Mouse (Mus musculus) right cerebral cortex, adult 18-20 months (tissue): ENCODE measurements around the gene Camk2d.

Source experiments
- DNase-seq: peaks from one replicate; pipeline ENCODE4 v3.0.0; 2022; ENCODE audit warnings: mixed read lengths

Camk2d gene

DNA sequence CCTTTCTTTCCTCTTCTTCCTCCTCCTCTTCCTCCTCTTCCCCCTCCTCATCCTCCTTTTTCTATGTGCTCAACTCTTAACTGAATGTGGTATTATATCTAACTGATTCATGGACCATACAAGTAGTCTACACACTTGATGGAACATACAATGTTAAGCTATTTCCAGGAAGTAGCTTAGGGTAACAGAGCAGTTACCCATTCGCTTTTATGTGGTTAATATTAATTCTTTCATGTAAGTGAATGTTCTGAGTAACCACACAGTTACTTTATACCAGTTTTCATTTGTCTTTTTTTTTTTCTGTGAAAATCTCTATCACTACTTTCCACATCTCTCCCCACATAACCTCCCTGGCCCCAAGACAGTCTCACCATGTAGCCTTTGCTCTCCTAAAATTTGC, 228.8 kb downstream of the Camk2d start:
- DNase-seq = no peak

- no peak for DNase-seq
Observed at GRCm38 (mm10) chr3:126826172-126826571, 230.1 kb downstream of the Camk2d start.

DNA sequence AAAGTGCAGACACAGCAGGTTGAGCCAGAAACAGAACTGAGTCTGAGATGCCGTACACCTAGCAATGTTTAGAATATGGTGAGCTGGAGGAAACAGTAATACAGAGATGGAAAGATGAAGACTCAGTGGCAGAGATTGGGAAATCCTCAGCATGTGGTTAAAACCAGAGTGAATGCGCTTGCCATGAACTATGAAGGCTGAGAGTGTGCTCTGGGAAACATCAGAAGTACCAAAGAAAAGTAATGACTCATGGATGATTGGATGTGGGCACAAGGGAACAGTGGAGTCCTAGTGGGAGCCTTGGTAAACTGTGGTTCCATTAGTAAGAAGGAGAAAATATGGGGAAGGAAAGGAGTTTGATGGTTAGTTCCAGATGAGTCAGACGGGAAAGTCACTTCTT, 231.8 kb downstream of the Camk2d start:
- DNase-seq = no peak

DNA sequence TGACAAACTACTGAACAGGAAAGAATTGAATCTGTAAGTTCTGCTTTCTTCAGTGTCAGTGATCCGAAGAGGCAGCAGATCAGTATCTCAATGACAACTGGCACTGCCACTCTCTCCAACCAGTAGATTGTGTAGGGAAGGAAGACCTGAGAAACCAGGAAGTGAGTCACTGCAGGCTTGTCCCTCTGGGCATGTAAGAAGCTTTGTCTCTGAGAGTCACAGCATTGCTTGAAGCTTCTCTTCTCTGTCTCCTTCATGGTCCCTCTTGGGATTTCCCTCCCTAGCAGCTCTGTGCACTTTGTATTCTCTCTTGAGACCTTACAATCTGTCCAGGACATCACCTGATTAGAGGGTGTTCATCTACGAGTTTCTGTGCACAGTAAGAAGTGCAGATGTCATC, 233.7 kb downstream of the Camk2d start:
- DNase-seq = no peak

- DNase-seq = peak; percentile 39
Observed at GRCm38 (mm10) chr3:126831418-126832138, 235.5 kb downstream of the Camk2d start.

- no peak for DNase-seq
Observed at GRCm38 (mm10) chr3:126834641-126835167, 238.6 kb downstream of the Camk2d start.

DNA sequence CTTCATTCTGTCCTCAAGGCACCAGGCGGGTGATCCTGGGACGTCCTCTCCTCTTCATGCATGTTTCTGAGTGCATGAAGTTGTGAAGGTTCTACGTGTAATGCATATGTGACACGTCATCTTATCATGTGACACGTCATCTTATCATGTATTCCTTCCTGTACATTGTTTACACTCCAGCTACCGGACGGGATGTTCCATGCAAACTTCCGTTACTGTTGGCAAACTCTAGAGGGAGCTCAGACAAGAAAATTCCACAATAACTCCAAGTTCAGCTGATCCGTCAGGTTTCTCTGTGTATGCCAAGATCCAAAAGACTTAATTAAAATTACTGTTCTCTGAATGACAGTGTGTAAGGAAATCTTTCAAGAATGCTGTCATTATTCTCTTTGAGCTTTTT, 246.7 kb downstream of the Camk2d start:
- DNase-seq = no peak

- no peak for DNase-seq
Observed at GRCm38 (mm10) chr3:126844809-126845208, 248.7 kb downstream of the Camk2d start.

GRCm38 (mm10) chr3:126848081-126848480, 252.0 kb downstream of the Camk2d start:
- DNase-seq = peak; percentile 82

DNA sequence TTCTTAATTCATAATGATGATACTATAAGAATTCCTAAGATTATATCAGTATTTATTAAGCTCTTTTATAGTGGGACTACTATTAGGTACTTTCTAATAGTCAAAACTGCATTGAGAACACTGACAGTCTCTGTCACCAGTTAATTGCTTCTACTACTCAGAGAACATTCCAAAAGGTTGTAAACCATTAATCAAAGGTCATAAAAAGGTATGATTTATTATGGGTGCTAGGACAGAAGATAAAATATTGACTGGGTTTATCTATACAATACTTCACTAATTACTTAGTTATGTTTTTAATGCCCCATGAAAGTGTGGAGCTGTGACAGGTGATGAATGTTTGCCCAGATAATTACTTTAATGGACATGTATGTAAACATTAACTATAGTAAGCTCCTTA, 264.3 kb downstream of the Camk2d start:
- no peak for DNase-seq

- DNase-seq = no peak
Observed at GRCm38 (mm10) chr3:126869561-126869960, 273.5 kb downstream of the Camk2d start.

DNA sequence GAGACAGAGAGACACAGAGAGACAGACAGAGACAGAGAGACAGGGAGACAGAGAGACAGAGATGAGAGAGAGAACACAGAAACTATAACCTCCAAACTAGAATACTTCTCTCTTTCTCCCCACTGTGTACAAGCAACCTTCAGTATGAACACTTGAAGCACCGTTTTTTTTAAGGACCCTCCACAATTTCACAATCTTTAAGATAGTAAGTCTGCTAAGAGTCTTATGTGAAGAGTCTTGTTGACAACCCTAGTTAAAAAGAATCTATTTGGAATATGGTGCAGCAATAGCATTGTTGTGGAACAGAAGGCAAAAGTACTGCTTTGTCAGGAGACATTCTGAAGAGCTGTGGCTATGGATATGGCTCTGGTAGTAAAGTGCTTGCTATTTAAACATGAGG, 274.6 kb downstream of the Camk2d start:
- no peak for DNase-seq

DNA sequence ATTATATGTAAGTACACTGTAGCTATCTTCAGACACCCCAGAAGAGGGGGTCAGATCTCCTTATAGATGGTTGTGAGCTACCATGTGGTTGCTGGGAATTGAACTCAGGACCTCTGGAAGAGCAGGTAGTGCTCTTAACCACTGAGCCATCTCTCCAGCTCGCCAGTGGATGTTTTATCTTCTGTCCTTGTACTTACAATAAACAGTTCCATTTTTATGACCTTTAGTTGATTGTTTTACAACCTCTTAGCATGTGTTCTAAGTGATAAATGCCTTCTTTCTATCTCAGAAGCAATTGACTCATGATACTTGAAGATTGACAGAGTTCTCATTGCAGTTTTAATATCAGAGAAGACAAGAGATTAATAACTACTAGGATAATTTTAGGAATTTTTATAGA, 282.1 kb downstream of the Camk2d start:
- no peak for DNase-seq

DNA sequence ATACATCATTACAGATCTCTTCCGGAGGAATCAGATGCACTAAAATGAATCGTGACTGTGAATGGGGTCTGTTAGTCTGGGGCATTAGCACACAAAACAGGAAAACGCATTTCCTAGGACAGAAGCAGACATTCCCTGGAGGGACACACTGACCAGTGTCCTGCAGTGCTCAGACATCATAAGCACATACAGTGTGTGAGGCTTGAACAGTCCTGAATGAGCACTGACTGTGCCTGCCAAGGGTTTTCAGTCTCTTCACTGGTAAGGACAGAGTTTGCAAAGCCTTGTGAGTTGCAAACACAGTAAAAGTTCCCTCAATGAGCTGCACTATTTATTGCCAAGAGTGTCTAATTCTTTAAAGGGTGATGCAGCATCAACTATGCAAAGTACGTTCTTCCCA, 290.0 kb downstream of the Camk2d start:
- no peak for DNase-seq

- no peak for DNase-seq
Observed at GRCm38 (mm10) chr3:126886644-126887043, 290.5 kb downstream of the Camk2d start.
